Mouse (Mus musculus) heart, postnatal 14 days (tissue): ENCODE results near the gene Pfdn2. TPM values are rescaled to one million over a fixed set of nuclear protein-coding genes. Genes with fewer than 3 reads are reported as not detected.

Experiments
- DNase-seq, 2 experiments: peaks; one replicate each; pipeline ENCODE4 v3.0.0; 2021 to 2022
- intact Hi-C: fragments of 180-260 bp; cut with DNase I; formaldehyde crosslinking; loops from one replicate; pipeline ENCODE4 v1.15.1; 2025
- total RNA-seq, 2 experiments: library from RNA; stranded (reverse); gene quantifications; 2 replicates each; pipeline ENCODE4 v1.2.3; 2021

Gene Pfdn2
- total RNA-seq, 2 experiments from 2014 or later = 63.7 to 74.3 TPM

- DNase-seq = no peak
- intact Hi-C loops = no loop called here
Measured at GRCm38 (mm10) chr1:171348665-171349064, 3.2 kb downstream of the Pfdn2 start.

GRCm38 (mm10) chr1:171349210-171349609 lies 3.7 kb downstream of the Pfdn2 start:
- intact Hi-C loops = no loop called here
- no peak for DNase-seq

GRCm38 (mm10) chr1:171355812-171356340 lies 10.4 kb downstream of the Pfdn2 start:
- DNase-seq = no peak

GRCm38 (mm10) chr1:171356814-171357213 lies 11.3 kb downstream of the Pfdn2 start:
- intact Hi-C loops = no loop called here
- DNase-seq = no peak

More at GRCm38 (mm10) chr1:171355812-171356340, 10.4 kb downstream of the Pfdn2 start:
- intact Hi-C loops = loop anchor here (2.0 kb wide), 1 partner anchor 33 kb away; no protein-coding TSS in a partner anchor

- peak in 1 of 2 experiments; percentile 25 for DNase-seq
- intact Hi-C loops = no loop called here
Measured at GRCm38 (mm10) chr1:171358421-171358820, 13.0 kb downstream of the Pfdn2 start.

- no peak for DNase-seq
Measured at GRCm38 (mm10) chr1:171360253-171360652, 14.8 kb downstream of the Pfdn2 start.

GRCm38 (mm10) chr1:171360656-171361055 lies 15.2 kb downstream of the Pfdn2 start, which contains the start of gene Klhdc9:
Gene Klhdc9, minus strand, starts transcription at chr1:171360798.
- DNase-seq = peak; percentile 72 to 87
- intact Hi-C loops = loop anchor here (1.0 to 5.0 kb wide), 2 partner anchors 119 to 207 kb away; no protein-coding TSS in a partner anchor

More at GRCm38 (mm10) chr1:171360253-171360652, 14.8 kb downstream of the Pfdn2 start:
- intact Hi-C loops = loop anchor here (5.0 kb wide), 1 partner anchor 207 kb away; no protein-coding TSS in a partner anchor

GRCm38 (mm10) chr1:171361106-171362103 lies 15.9 kb downstream of the Pfdn2 start:
- DNase-seq = peak; percentile 72 to 82
- intact Hi-C loops = loop anchor here (1.0 to 5.0 kb wide), 2 partner anchors 118 to 206 kb away; no protein-coding TSS in a partner anchor

GRCm38 (mm10) chr1:171365934-171366333 lies 20.5 kb downstream of the Pfdn2 start:
- intact Hi-C loops = no loop called here
- no peak for DNase-seq

GRCm38 (mm10) chr1:171369845-171370556 lies 24.5 kb downstream of the Pfdn2 start, which contains the start of gene Nectin4:
Gene Nectin4, plus strand, starts transcription at chr1:171370099.
- intact Hi-C loops = no loop called here
- no peak for DNase-seq

- no peak for DNase-seq
- intact Hi-C loops = no loop called here
Measured at GRCm38 (mm10) chr1:171372880-171373279, 27.4 kb downstream of the Pfdn2 start.

- intact Hi-C loops = no loop called here
- DNase-seq = no peak
Measured at GRCm38 (mm10) chr1:171373946-171374345, 28.5 kb downstream of the Pfdn2 start.

- no peak for DNase-seq
- intact Hi-C loops = no loop called here
Measured at GRCm38 (mm10) chr1:171375646-171376097, 30.2 kb downstream of the Pfdn2 start.

GRCm38 (mm10) chr1:171378298-171378697 lies 32.8 kb downstream of the Pfdn2 start:
- intact Hi-C loops = no loop called here

GRCm38 (mm10) chr1:171379935-171380599 lies 34.6 kb downstream of the Pfdn2 start:
- intact Hi-C loops = no loop called here
- DNase-seq = peak; percentile 79 to 86

More at GRCm38 (mm10) chr1:171378298-171378697, 32.8 kb downstream of the Pfdn2 start:
- DNase-seq = no peak

GRCm38 (mm10) chr1:171382096-171382620 lies 36.7 kb downstream of the Pfdn2 start:
- DNase-seq = no peak

GRCm38 (mm10) chr1:171384361-171384760 lies 38.9 kb downstream of the Pfdn2 start:
- no peak for DNase-seq
- intact Hi-C loops = no loop called here

More at GRCm38 (mm10) chr1:171382096-171382620, 36.7 kb downstream of the Pfdn2 start:
- intact Hi-C loops = no loop called here

- no peak for DNase-seq
- intact Hi-C loops = no loop called here
Measured at GRCm38 (mm10) chr1:171385171-171385570, 39.7 kb downstream of the Pfdn2 start.

GRCm38 (mm10) chr1:171387099-171387498 lies 41.6 kb downstream of the Pfdn2 start:
- intact Hi-C loops = no loop called here
- no peak for DNase-seq
